Mouse (Mus musculus): ENCODE measurements around the gene Clcnka.

DNA sequence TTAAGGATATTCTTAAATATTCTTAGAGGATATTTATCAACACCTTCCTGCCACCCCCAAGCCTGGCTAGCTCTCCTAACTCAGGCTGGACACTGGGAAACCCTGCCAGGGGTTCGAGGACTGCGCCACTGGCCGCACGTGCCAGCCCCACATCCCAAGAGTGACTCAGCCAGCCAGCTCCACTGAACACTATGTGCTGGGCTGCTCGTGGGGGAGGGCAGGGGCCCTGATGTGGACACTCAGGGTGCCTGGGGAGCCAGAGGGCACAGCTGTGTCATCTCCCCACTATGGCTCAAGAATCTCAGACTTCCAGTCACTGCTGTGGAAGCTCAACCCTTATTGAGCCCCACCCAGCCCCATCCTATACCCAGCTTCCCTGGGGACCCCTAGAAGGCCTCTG is 24.8 kb upstream of the Clcnka start:
- TF ChIP-seq CTCF (conservative IDR thresholded peaks at IDR 0.05; ENCODE audit: insufficient read depth, insufficient read length, low read depth, low read length) (no peak), POLR2A (IDR thresholded peaks at IDR 0.05; ENCODE audit: low read depth, low read length) (no peak)
